Mouse (Mus musculus) kidney, postnatal 0 days (tissue): Measurements from ENCODE around the gene Jmjd4. TPM values are rescaled to one million over a fixed set of nuclear protein-coding genes. Genes with fewer than 3 reads are reported as not detected.

Experiments used
- ATAC-seq: fragments of 200-750 bp; cut with Nextera tagmentation; replicated peaks from 2 replicates; pipeline ENCODE4 v1.8.0; 2017; ENCODE audit warnings: low read depth, moderate number of reproducible peaks, moderate TSS enrichment, moderate library complexity; ENCODE audit not compliant: low FRiP score
- DNase-seq: peaks from one replicate; pipeline ENCODE4 v3.0.0-alpha.2; 2016; ENCODE audit warnings: low spot score
- H3K27ac ChIP-seq: fragments of 300-500 bp; sonication (generic); 2 replicates; pipeline ENCODE4 v1.5.1; 2014; ENCODE audit warnings: mild to moderate bottlenecking
- H3K27me3 ChIP-seq: fragments of 300-500 bp; sonication (generic); 2 replicates; pipeline ENCODE4 v1.6.1; 2014; ENCODE audit warnings: low read length, mixed read lengths; ENCODE audit not compliant: insufficient read depth
- H3K36me3 ChIP-seq: fragments of 300-500 bp; sonication (generic); 2 replicates; pipeline ENCODE4 v1.6.1; 2014; ENCODE audit warnings: low read length, mixed read lengths; ENCODE audit not compliant: insufficient read depth
- H3K4me1 ChIP-seq: fragments of 300-500 bp; sonication (generic); replicated peaks from 2 replicates; pipeline ENCODE4 v1.6.1; 2014; ENCODE audit warnings: antibody characterized with exemption, low read length, mixed read lengths; ENCODE audit not compliant: insufficient read depth
- H3K4me2 ChIP-seq: fragments of 300-500 bp; sonication (generic); 2 replicates; pipeline ENCODE4 v1.6.1; 2014; ENCODE audit warnings: mild to moderate bottlenecking, low read length, moderate library complexity, mixed read lengths
- H3K4me3 ChIP-seq: fragments of 300-500 bp; sonication (generic); replicated peaks from 2 replicates; pipeline ENCODE4 v1.5.1; 2014; ENCODE audit warnings: low read depth, low read length
- H3K9ac ChIP-seq: fragments of 300-500 bp; sonication (generic); 2 replicates; pipeline ENCODE4 v1.6.1; 2014; ENCODE audit warnings: low read depth, low read length
- H3K9me3 ChIP-seq: fragments of 300-500 bp; sonication (generic); replicated peaks from 2 replicates; pipeline ENCODE4 v1.6.1; 2016; ENCODE audit warnings: low read length, inconsistent platforms, mixed read lengths
- CTCF ChIP-seq: IDR thresholded peaks from 2 replicates; pipeline ENCODE4 v1.5.1; 2016; ENCODE audit warnings: antibody characterized with exemption, low read depth, mild to moderate bottlenecking, moderate library complexity
- WGBS: fragments of 180-500 bp; shearing (Covaris S2); extraction: QIAGEN DNeasy Blood & Tissue Kit; methylation state at CpG from one replicate; pipeline ENCODE4 v1.1.7; 2014; 5-methylcytosine and 5-hydroxymethylcytosine counted together
- polyA plus RNA-seq: library from polyadenylated mRNA; unstranded; fragments of >200 nt; fragmentation: Nextera tagmentation; extraction: Ambion mirVana; gene quantifications from 2 replicates; pipeline ENCODE4 v1.2.1, GENCODE M21; 2015

Gene Jmjd4
- polyA plus RNA-seq, 1 experiment from 2014 or later = 9.2 TPM

DNA sequence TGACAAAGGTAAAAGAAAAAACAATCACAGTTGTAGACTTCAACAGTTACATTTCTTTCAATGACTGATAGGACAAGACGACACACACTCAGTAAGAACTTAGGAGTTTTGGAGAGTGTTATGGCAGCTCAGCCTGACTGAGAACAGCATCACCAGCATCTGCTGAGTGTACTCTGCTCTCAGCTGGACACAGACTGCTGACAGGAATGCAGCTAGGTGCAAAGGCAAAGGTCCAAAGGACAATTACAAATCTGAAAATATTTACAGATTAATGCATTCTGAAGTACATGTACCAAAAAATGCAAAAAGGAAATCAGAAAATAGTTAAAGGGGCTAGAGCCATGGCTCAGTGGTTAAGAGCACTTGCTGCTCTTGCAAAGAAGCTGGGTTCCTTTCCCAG lies 19.9 kb upstream of the Jmjd4 start:
- Histone ChIP-seq H3K9ac (no peak overlapping the region), H3K4me1 (no peaks in the 10 kb centered on the region), H3K4me2 (no peak overlapping the region), H3K27ac (no peak overlapping the region), H3K27me3 (no peaks in the 10 kb centered on the region), H3K36me3 (peaks cover 18% of the 10 kb centered on the region), H3K4me3 (no peak overlapping the region), H3K9me3 (no peaks in the 10 kb centered on the region)
- no peak for TF ChIP-seq CTCF
- WGBS = 86% methylated on average over 1 of the region's 1 CpGs
- DNase-seq = no peak
- ATAC-seq = no peak

GRCm38 (mm10) chr11:59432261-59432660 lies 17.6 kb upstream of the Jmjd4 start:
- no peaks in the 10 kb centered on the region for H3K4me1 ChIP-seq
- no peaks in the 10 kb centered on the region for H3K27me3 ChIP-seq
- DNase-seq (peak; percentile 48), ATAC-seq (no peak)
- H3K36me3 ChIP-seq = peaks cover 13% of the 10 kb centered on the region
- H3K27ac ChIP-seq = peak overlapping the region; percentile 42; the same call in 1 of the 2 replicates
- no peak overlapping the region for H3K4me2 ChIP-seq
- no peak overlapping the region for H3K4me3 ChIP-seq
- no peak for TF ChIP-seq CTCF
- H3K9me3 ChIP-seq = no peaks in the 10 kb centered on the region
- H3K9ac ChIP-seq = no peak overlapping the region
- 52% methylated on average over 3 of the region's 3 CpGs for WGBS

DNA sequence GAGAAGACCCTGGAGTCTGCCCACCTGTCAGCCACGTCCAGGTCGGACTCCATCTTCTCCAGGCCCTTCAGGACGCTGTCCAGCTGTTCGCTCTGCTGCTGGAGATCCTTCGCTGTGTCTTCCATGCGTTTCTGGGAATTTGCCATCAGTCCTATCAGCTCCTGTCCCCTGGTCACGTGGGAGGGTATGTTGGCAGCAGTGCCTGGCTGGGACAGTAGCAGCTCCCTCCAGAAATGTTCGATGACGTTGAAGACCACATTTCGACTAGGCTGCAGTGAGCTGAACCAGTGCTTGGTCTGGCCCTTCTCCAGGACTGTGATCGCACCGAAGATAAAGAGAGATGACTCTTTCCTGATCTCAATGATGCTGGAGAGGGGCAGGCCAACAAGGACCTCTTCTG lies 11.9 kb upstream of the Jmjd4 start:
- no peaks in the 10 kb centered on the region for H3K27me3 ChIP-seq
- ATAC-seq (no peak), DNase-seq (no peak)
- H3K4me3 ChIP-seq = no peak overlapping the region
- 0 out of 2 replicates have a peak, but pooled peaks cover 9% of the 10 kb centered on the region for H3K36me3 ChIP-seq
- 88% methylated on average over 12 of the region's 12 CpGs for WGBS
- H3K4me2 ChIP-seq = no peak overlapping the region
- H3K27ac ChIP-seq = no peak overlapping the region
- no peaks in the 10 kb centered on the region for H3K9me3 ChIP-seq
- no peaks in the 10 kb centered on the region for H3K4me1 ChIP-seq
- no peak for TF ChIP-seq CTCF
- H3K9ac ChIP-seq = no peak overlapping the region

DNA sequence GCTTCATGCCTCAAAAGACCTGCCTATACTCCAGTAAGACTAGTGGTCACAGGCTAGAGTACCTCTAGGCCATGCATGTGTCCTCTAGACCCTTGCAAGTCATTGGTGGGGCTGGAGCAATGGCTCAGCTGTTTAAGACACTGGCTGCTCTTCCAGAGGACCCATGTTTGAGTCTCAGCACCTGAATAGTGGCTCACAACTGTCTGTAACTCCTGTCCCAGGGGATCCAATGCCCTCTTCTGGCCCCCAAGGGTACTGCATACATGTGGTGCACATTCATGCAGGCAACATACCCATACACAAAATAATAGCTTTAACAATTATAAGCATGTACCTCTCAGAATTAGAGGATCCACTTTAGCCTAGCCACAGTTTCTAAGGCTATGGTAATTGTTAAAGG lies 6.7 kb upstream of the Jmjd4 start:
- no peak overlapping the region for H3K27ac ChIP-seq
- no peaks in the 10 kb centered on the region for H3K27me3 ChIP-seq
- no peaks in the 10 kb centered on the region for H3K4me1 ChIP-seq
- no peaks in the 10 kb centered on the region for H3K9me3 ChIP-seq
- H3K9ac ChIP-seq = no peak overlapping the region
- H3K36me3 ChIP-seq = 0 out of 2 replicates have a peak, but pooled peaks cover 2% of the 10 kb centered on the region
- DNase-seq = no peak
- 0 out of 2 replicates have a peak, but pooled peaks have one; percentile 9 for TF ChIP-seq CTCF
- ATAC-seq = no peak
- no peak overlapping the region for H3K4me3 ChIP-seq
- H3K4me2 ChIP-seq = no peak overlapping the region

DNA sequence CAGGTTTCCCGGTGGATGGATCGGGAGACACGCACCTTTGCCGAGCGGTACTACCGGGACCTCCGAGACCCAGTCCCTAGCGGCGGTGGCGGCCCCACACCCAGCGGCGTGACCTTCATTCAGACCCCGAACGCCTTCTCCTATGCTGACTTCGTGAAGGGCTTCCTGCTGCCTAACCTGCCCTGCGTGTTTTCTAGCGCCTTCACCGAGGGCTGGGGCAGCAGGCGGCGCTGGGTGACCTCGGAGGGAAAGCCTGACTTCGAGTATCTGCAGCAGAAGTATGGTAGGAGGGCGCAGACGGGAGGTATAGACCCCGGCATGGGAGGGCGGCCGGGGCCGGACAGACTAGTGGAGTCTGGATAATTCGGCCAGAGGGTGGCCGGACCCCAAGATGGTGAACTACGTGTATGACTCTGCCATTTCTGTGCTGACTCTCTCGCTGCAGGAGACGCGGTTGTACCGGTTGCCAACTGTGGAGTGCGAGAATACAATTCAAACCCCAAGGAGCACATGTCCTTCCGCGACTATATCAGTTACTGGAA lies 456 bp downstream of the Jmjd4 start:
- peak; percentile 72 for ATAC-seq

DNA sequence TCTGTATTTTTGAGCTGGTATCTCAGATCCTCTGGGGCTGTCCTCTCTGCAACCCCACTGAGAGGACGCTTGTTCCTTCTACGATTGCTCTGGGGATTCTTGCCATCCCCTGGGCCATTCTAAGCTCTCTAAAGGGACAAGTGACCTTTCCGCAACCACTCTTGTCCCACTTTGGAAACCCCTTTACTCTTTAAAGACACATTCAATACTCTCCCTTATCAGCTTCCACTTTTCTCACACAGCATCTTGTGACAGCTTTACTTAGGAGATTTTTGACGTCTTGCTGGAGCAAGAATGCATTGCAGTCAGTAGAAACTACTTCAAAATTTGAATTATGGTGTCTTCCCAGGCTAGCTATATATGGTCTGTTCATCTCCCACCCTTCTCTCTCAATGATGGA lies 1.2 kb downstream of the Jmjd4 start, which contains the start of gene Snap47:
Snap47 (minus strand) TSS at position 101 of the 400 bp plus-strand sequence.
- WGBS = 87% methylated on average over 4 of the region's 4 CpGs
- no peaks in the 10 kb centered on the region for H3K27me3 ChIP-seq
- peak within 1 kb of the TSS; percentile 84 for H3K4me3 ChIP-seq
- TF ChIP-seq CTCF = no peak
- ATAC-seq (no peak), DNase-seq (no peak)
- peak within 1 kb of the TSS; percentile 86 for H3K9ac ChIP-seq
- peaks cover 26% of the 10 kb centered on the region for H3K36me3 ChIP-seq
- no peaks in the 10 kb centered on the region for H3K9me3 ChIP-seq
- peak within 1 kb of the TSS; percentile 88 for H3K4me2 ChIP-seq
- H3K4me1 ChIP-seq = peaks cover 13% of the 10 kb centered on the region
- H3K27ac ChIP-seq = peak within 1 kb of the TSS; percentile 91

More for the DNA sequence above, 456 bp downstream of the Jmjd4 start:
- H3K9me3 ChIP-seq = no peaks in the 10 kb centered on the region
- H3K27me3 ChIP-seq = no peaks in the 10 kb centered on the region
- peaks cover 18% of the 10 kb centered on the region for H3K36me3 ChIP-seq
- WGBS = 1% methylated on average over 38 of the region's 38 CpGs
- peak overlapping the region; percentile 84 for H3K4me3 ChIP-seq
- peak; percentile 19; the same call in 1 of the 2 replicates for TF ChIP-seq CTCF
- DNase-seq = peak; percentile 34
- H3K9ac ChIP-seq = peak overlapping the region; percentile 86
- peak overlapping the region; percentile 88 for H3K4me2 ChIP-seq
- peak overlapping the region; percentile 91 for H3K27ac ChIP-seq
- H3K4me1 ChIP-seq = peaks cover 13% of the 10 kb centered on the region

GRCm38 (mm10) chr11:59456346-59456745 lies 6.5 kb downstream of the Jmjd4 start:
- Histone ChIP-seq H3K4me3 (no peak overlapping the region), H3K9ac (no peak overlapping the region), H3K27me3 (no peaks in the 10 kb centered on the region), H3K27ac (no peak overlapping the region), H3K36me3 (peaks cover 36% of the 10 kb centered on the region), H3K4me1 (no peaks in the 10 kb centered on the region), H3K9me3 (no peaks in the 10 kb centered on the region), H3K4me2 (no peak overlapping the region)
- DNase-seq (no peak), ATAC-seq (no peak)
- no peak for TF ChIP-seq CTCF
- 93% methylated on average over 2 of the region's 2 CpGs for WGBS
